Mouse (Mus musculus) forebrain, embryonic 15.5 days (tissue): ENCODE measurements around the gene Rab17. TPM values are rescaled to one million over a fixed set of nuclear protein-coding genes. Genes with fewer than 3 reads are reported as not detected.

Source experiments
- ATAC-seq: fragments of 200-750 bp; cut with Nextera tagmentation; replicated peaks from 2 replicates; pipeline ENCODE4 v1.8.0; 2017; ENCODE audit warnings: mild to moderate bottlenecking, moderate TSS enrichment, moderate library complexity
- H3K27ac ChIP-seq: fragments of 300-500 bp; sonication (generic); replicated peaks from 2 replicates; pipeline ENCODE4 v1.5.1; 2015; ENCODE audit warnings: mild to moderate bottlenecking, inconsistent platforms
- H3K27me3 ChIP-seq: fragments of 300-500 bp; sonication (generic); 2 replicates; pipeline ENCODE4 v1.6.1; 2015; ENCODE audit warnings: inconsistent platforms
- H3K36me3 ChIP-seq: fragments of 300-500 bp; sonication (generic); 2 replicates; pipeline ENCODE4 v1.6.1; 2015; ENCODE audit warnings: mild to moderate bottlenecking, inconsistent platforms
- H3K4me1 ChIP-seq: fragments of 300-500 bp; sonication (generic); 2 replicates; pipeline ENCODE4 v1.6.1; 2015; ENCODE audit warnings: inconsistent platforms
- H3K4me2 ChIP-seq: fragments of 300-500 bp; sonication (generic); replicated peaks from 2 replicates; pipeline ENCODE4 v1.6.1; 2015; ENCODE audit warnings: mild to moderate bottlenecking, inconsistent platforms
- H3K4me3 ChIP-seq: fragments of 300-500 bp; sonication (generic); 2 replicates; pipeline ENCODE4 v1.5.1; 2015; ENCODE audit warnings: mild to moderate bottlenecking, inconsistent platforms
- H3K9ac ChIP-seq: fragments of 300-500 bp; sonication (generic); replicated peaks from 2 replicates; pipeline ENCODE4 v1.6.1; 2015; ENCODE audit warnings: mild to moderate bottlenecking, inconsistent platforms
- H3K9me3 ChIP-seq: fragments of 300-500 bp; sonication (generic); 2 replicates; pipeline ENCODE4 v1.6.1; 2016; ENCODE audit warnings: inconsistent platforms
- WGBS: fragments of 180-500 bp; shearing (Covaris S2); methylation state at CpG from one replicate; pipeline ENCODE4 v1.1.7; 2015; ENCODE audit warnings: mixed read lengths; 5-methylcytosine and 5-hydroxymethylcytosine counted together
- polyA plus RNA-seq: library from polyadenylated mRNA; unstranded; fragments of >200 nt; fragmentation: Nextera tagmentation; extraction: Ambion mirVana; gene quantifications from 2 replicates; pipeline ENCODE4 v1.2.1, GENCODE M21; 2015

Gene Rab17
- polyA plus RNA-seq: 0.18 and 0.20 TPM in 2 replicates

DNA sequence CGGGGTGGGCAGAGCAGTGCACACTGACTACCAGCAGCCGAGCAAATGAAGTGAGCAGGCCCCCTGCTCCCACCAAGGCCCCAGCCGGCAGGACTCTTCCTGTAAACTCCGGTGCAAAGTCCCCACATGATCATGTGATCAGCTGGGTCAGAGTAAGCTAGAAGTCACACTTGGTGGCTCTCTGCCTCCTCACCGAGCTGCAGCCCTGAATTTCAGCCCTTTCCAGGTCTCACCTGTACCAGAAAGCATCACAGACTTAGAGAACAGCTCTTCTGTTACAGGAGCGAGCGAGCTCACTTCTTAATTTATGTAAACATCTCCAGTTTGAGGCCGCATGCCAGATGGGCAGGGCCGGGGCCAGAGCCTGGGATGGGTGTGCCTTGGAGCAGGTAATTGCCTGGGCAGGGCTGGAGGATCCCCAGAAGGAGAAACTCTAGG lies at the start of gene Rab17:
TSS of gene Rab17 (minus strand) at position 315 of the 438 bp plus-strand sequence.
- Histone ChIP-seq H3K27ac (no peak within 1 kb of the TSS), H3K4me3 (no peak within 1 kb of the TSS), H3K4me2 (no peak within 1 kb of the TSS), H3K27me3 (0 out of 2 replicates have a peak, but pooled peaks cover 4% of the 10 kb centered on the region), H3K4me1 (peaks cover 30% of the 10 kb centered on the region), H3K36me3 (no peaks in the 10 kb centered on the region), H3K9me3 (no peaks in the 10 kb centered on the region), H3K9ac (no peak within 1 kb of the TSS)
- no peak for ATAC-seq
- WGBS: 43% methylated on average over 9 of the region's 9 CpGs

DNA sequence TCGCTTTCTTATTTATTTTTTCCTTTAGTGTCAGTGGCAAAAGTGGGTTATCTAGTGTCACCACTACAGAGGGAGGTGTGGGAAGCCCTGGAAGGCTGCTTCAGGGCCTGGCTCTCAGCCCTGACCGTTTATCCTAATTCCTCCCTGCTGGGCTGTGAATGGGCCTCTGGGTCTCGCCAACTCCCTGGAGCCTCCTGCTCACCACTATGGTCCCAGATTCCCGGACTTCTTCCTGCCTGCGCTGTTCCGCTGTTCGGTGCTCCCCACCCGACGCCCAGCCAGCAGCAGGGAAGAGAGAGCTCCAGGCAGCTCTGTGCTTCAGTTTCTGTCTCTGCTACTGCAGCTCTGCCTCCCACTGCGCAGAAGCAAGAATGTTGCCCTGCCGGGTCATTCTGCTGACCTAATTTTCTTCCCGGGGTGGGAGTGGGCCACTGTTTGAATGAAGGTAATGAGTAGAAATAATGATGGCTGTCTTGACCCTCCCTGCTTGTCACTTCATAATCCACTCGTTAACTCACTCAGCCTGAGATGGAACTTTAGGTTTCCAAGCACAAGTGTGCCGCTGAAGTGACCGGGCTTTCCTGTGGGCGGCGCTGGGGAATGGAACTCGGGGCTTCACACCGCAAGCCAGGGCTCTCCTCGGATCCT lies 47.8 kb upstream of the Rab17 start:
- Histone ChIP-seq H3K9me3 (no peaks in the 10 kb centered on the region), H3K4me2 (peak overlapping the region; percentile 6; the same call in 1 of the 2 replicates), H3K4me1 (peaks cover 8% of the 10 kb centered on the region), H3K27me3 (no peaks in the 10 kb centered on the region), H3K36me3 (no peaks in the 10 kb centered on the region), H3K9ac (no peak overlapping the region), H3K27ac (no peak overlapping the region; the same call in 1 of the 2 replicates), H3K4me3 (no peak overlapping the region)
- no peak for ATAC-seq
- 8% methylated on average over 20 of the region's 20 CpGs for WGBS

DNA sequence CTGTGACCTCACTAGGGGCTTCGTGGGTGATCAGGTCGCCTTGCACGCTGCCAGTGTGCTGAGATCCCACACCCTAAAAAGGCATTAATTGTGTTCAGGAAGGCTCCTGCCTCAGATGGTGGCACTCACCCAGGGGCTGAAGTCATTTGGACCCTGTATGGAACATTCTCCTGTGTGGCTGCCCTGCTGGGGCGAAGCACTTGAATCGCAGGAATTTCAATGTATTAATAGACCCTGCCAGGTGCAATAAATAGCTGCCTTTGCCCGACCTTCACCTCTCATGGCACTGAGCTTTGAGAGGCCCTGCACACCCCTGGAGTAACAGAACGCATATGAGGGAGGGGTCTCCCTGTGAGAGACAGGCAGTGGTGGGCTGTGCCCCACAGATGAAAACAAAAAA lies 46.1 kb upstream of the Rab17 start:
- ATAC-seq: no peak
- Histone ChIP-seq H3K4me1 (peaks cover 8% of the 10 kb centered on the region), H3K27ac (no peak overlapping the region), H3K4me3 (no peak overlapping the region), H3K9me3 (no peaks in the 10 kb centered on the region), H3K9ac (no peak overlapping the region), H3K36me3 (no peaks in the 10 kb centered on the region), H3K27me3 (no peaks in the 10 kb centered on the region), H3K4me2 (no peak overlapping the region)
- WGBS: 61% methylated on average over 7 of the region's 7 CpGs

DNA sequence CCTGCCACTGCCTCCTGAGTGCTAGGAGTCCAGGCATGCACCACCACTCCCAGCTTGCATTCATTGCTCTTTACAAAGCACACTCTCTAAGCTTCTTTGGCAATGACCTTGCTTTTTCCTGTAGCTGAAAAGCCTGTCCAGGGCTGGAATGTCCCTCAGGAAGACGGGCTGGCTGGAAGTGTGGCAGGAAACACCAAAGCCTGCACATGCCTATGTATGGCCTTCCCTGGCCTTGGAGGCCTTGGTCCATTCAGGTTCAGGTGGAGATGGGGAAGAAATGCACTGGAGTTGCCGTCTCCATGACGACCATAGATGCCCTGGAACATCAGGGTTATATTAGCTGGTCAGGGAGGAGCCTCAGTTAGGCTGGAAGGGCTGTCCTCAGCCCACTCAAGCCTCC lies 44.3 kb upstream of the Rab17 start:
- WGBS: 76% methylated on average over 3 of the region's 3 CpGs
- Histone ChIP-seq H3K4me2 (no peak overlapping the region), H3K27me3 (no peaks in the 10 kb centered on the region), H3K9me3 (no peaks in the 10 kb centered on the region), H3K9ac (no peak overlapping the region), H3K27ac (no peak overlapping the region), H3K4me1 (peaks cover 8% of the 10 kb centered on the region), H3K36me3 (no peaks in the 10 kb centered on the region), H3K4me3 (no peak overlapping the region)
- ATAC-seq: no peak

DNA sequence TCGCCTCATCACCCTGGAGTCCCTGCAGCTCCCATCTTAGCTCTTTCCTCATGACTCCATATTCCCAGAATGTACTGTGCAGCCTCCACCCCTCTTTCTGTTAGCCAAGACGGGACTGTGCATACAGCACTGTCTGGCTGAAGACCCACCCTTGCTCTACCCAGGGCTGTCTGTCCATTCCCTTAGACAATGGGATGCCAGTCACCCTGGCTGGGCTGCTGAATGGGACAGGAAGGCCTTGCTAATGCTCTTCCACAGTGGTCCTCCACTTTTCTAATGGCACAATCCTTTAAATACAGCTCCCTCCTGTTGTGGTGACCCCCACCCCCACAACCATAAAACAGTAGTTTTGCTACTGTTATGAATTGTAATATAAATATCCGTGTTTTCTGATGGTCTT lies 41.9 kb upstream of the Rab17 start:
- Histone ChIP-seq H3K4me2 (no peak overlapping the region), H3K9ac (no peak overlapping the region), H3K4me1 (no peaks in the 10 kb centered on the region), H3K27ac (no peak overlapping the region), H3K9me3 (no peaks in the 10 kb centered on the region), H3K4me3 (no peak overlapping the region), H3K27me3 (no peaks in the 10 kb centered on the region), H3K36me3 (no peaks in the 10 kb centered on the region)
- 79% methylated on average over 3 of the region's 3 CpGs for WGBS
- ATAC-seq: no peak

GRCm38 (mm10) chr1:91010716-91011115 lies 41.3 kb upstream of the Rab17 start:
- no peak overlapping the region for H3K27ac ChIP-seq
- H3K27me3 ChIP-seq: no peaks in the 10 kb centered on the region
- H3K9me3 ChIP-seq: no peaks in the 10 kb centered on the region
- no peak overlapping the region for H3K4me2 ChIP-seq
- no peaks in the 10 kb centered on the region for H3K36me3 ChIP-seq
- H3K4me1 ChIP-seq: no peaks in the 10 kb centered on the region
- H3K4me3 ChIP-seq: no peak overlapping the region
- 95% methylated on average over 2 of the region's 2 CpGs for whole genome bisulfite sequencing
- H3K9ac ChIP-seq: no peak overlapping the region
- no peak for ATAC-seq

GRCm38 (mm10) chr1:91010216-91010615 lies 40.8 kb upstream of the Rab17 start:
- Histone ChIP-seq H3K27ac (no peak overlapping the region), H3K4me3 (no peak overlapping the region), H3K36me3 (no peaks in the 10 kb centered on the region), H3K9me3 (no peaks in the 10 kb centered on the region), H3K4me1 (no peaks in the 10 kb centered on the region), H3K27me3 (no peaks in the 10 kb centered on the region), H3K4me2 (no peak overlapping the region), H3K9ac (no peak overlapping the region)
- no peak for ATAC-seq
- WGBS: 93% methylated on average over 7 of the region's 7 CpGs

- H3K4me3 ChIP-seq: no peak overlapping the region
- H3K36me3 ChIP-seq: no peaks in the 10 kb centered on the region
- 95% methylated on average over 6 of the region's 6 CpGs for WGBS
- H3K9me3 ChIP-seq: no peaks in the 10 kb centered on the region
- no peak overlapping the region for H3K4me2 ChIP-seq
- H3K4me1 ChIP-seq: no peaks in the 10 kb centered on the region
- ATAC-seq: no peak
- no peak overlapping the region for H3K27ac ChIP-seq
- no peak overlapping the region for H3K9ac ChIP-seq
- H3K27me3 ChIP-seq: no peaks in the 10 kb centered on the region
Measured at GRCm38 (mm10) chr1:91009266-91009665, 39.8 kb upstream of the Rab17 start.

GRCm38 (mm10) chr1:91008746-91009145 lies 39.3 kb upstream of the Rab17 start:
- H3K27me3 ChIP-seq: no peaks in the 10 kb centered on the region
- H3K36me3 ChIP-seq: no peaks in the 10 kb centered on the region
- H3K27ac ChIP-seq: no peak overlapping the region
- H3K9ac ChIP-seq: no peak overlapping the region
- H3K4me1 ChIP-seq: no peaks in the 10 kb centered on the region
- ATAC-seq: no peak
- H3K4me3 ChIP-seq: no peak overlapping the region
- 90% methylated on average over 9 of the region's 9 CpGs for WGBS
- H3K4me2 ChIP-seq: no peak overlapping the region
- no peaks in the 10 kb centered on the region for H3K9me3 ChIP-seq

- H3K9me3 ChIP-seq: no peaks in the 10 kb centered on the region
- H3K4me2 ChIP-seq: no peak overlapping the region
- WGBS: 95% methylated on average over 14 of the region's 14 CpGs
- no peak for ATAC-seq
- no peaks in the 10 kb centered on the region for H3K27me3 ChIP-seq
- H3K4me1 ChIP-seq: no peaks in the 10 kb centered on the region
- no peaks in the 10 kb centered on the region for H3K36me3 ChIP-seq
- no peak overlapping the region for H3K9ac ChIP-seq
- no peak overlapping the region for H3K27ac ChIP-seq
- no peak overlapping the region for H3K4me3 ChIP-seq
Measured at GRCm38 (mm10) chr1:91008147-91008682, 38.8 kb upstream of the Rab17 start.

- ATAC-seq: no peak
- Histone ChIP-seq H3K4me1 (no peaks in the 10 kb centered on the region), H3K27ac (no peak overlapping the region), H3K27me3 (no peaks in the 10 kb centered on the region), H3K4me3 (no peak overlapping the region), H3K9me3 (no peaks in the 10 kb centered on the region), H3K4me2 (no peak overlapping the region), H3K9ac (no peak overlapping the region), H3K36me3 (no peaks in the 10 kb centered on the region)
- 88% methylated on average over 9 of the region's 9 CpGs for WGBS
Measured at GRCm38 (mm10) chr1:91006708-91007107, 37.2 kb upstream of the Rab17 start.

DNA sequence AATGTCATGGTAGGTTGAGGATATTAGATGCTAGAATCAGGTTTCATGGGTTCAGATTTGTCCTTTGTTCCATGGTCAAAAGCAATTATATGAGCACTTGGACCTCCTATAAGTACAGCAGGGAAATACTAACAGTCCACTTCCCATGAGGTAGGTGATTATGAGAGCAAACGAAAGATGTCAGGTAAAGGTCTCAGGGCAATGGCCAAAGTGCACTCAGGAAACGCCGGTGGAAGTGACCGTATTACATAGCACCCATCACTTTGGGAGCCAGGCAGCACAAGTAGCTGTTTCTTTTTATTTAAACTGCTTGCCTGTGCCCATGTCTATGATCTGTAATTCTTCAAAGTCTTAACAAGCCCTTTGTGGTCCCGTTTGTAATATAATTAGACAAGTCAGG lies 36.6 kb upstream of the Rab17 start:
- no peak for ATAC-seq
- Histone ChIP-seq H3K36me3 (no peaks in the 10 kb centered on the region), H3K27me3 (no peaks in the 10 kb centered on the region), H3K4me1 (no peaks in the 10 kb centered on the region), H3K4me3 (no peak overlapping the region), H3K9me3 (no peaks in the 10 kb centered on the region), H3K27ac (no peak overlapping the region), H3K9ac (no peak overlapping the region), H3K4me2 (no peak overlapping the region)
- 91% methylated on average over 5 of the region's 5 CpGs for WGBS
